Mouse (Mus musculus): Measurements from ENCODE around the gene Gsdma. TPM values are rescaled to one million over a fixed set of nuclear protein-coding genes. Genes with fewer than 3 reads are reported as not detected.
"Not testable (repeated sequence)": the region's sequence is repeated elsewhere in the genome, so short reads cannot be mapped to it uniquely, and the experiment has no call there.

Gsdma gene
- polyA plus RNA-seq (2021) = 0.06 TPM

GRCm38 (mm10) chr11:98664091-98664490 is at the start of gene Gsdma:
Gene Gsdma (plus strand): TSS chr11:98664351.
- ATAC-seq (no peak), DNase-seq (ENCODE audit: low read depth, low spot score) (no peak)
- peaks cover 13% of the 10 kb centered on the region for H3K27me3 ChIP-seq
- ChIA-PET CTCF (interaction anchor here (1.4 kb wide), 1 partner anchor 9 kb away, joined by 3 read pairs; no protein-coding TSS in a partner anchor), POLR2A (no interaction called here)
- in situ Hi-C loops (cut with MboI; ENCODE audit: low pct_unique_long_range_greater_than_20kb) = loop anchor here (5.0 kb wide), 1 partner anchor 57 kb away; no protein-coding TSS in a partner anchor
- no peak for TF ChIP-seq CTCF (IDR thresholded peaks at IDR 0.05)

- DNase-seq (ENCODE audit: low read depth, low spot score) (no peak), ATAC-seq (no peak)
- H3K27me3 ChIP-seq = no peaks in the 10 kb centered on the region
- CTCF ChIA-PET = no interaction called here
- in situ Hi-C loops (cut with MboI; ENCODE audit: low pct_unique_long_range_greater_than_20kb) = no loop called here
- TF ChIP-seq CTCF (IDR thresholded peaks at IDR 0.05) = no peak
- POLR2A ChIA-PET = no interaction called here
These were observed 43.4 kb upstream of the Gsdma start for GRCm38 (mm10) chr11:98620791-98621190.

GRCm38 (mm10) chr11:98623981-98624380 is 40.2 kb upstream of the Gsdma start:
- ATAC-seq, CTCF ChIA-PET: not testable (repeated sequence)

GRCm38 (mm10) chr11:98624381-98624780 is 39.8 kb upstream of the Gsdma start:
- DNase-seq (ENCODE audit: low read depth, low spot score); POLR2A ChIA-PET; in situ Hi-C loops (cut with MboI; ENCODE audit: low pct_unique_long_range_greater_than_20kb); ATAC-seq; CTCF ChIA-PET; H3K27me3 ChIP-seq: not testable (repeated sequence)

More at GRCm38 (mm10) chr11:98623981-98624380, 40.2 kb upstream of the Gsdma start:
- POLR2A ChIA-PET; in situ Hi-C loops (cut with MboI; ENCODE audit: low pct_unique_long_range_greater_than_20kb); H3K27me3 ChIP-seq; DNase-seq (ENCODE audit: low read depth, low spot score): not testable (repeated sequence)

- DNase-seq (ENCODE audit: low read depth, low spot score) (no peak), ATAC-seq (no peak)
- H3K27me3 ChIP-seq = no peaks in the 10 kb centered on the region
- ChIA-PET POLR2A (no interaction called here), CTCF (interaction anchor here (1.6 kb wide), 1 partner anchor 9 kb away, joined by 4 read pairs; no protein-coding TSS in a partner anchor)
- in situ Hi-C loops (cut with MboI; ENCODE audit: low pct_unique_long_range_greater_than_20kb) = no loop called here
- TF ChIP-seq CTCF (IDR thresholded peaks at IDR 0.05) = no peak
These were observed 38.3 kb upstream of the Gsdma start, which contains the start of the genes Gm12355 and Gsdma3 for GRCm38 (mm10) chr11:98625611-98626410. Gene Gm12355 (minus strand): TSS chr11:98625661. Gene Gsdma3 (plus strand): TSS chr11:98626360.

GRCm38 (mm10) chr11:98628706-98629105 is 35.4 kb upstream of the Gsdma start:
- ChIA-PET CTCF (no interaction called here), POLR2A (no interaction called here)
- no peak for TF ChIP-seq CTCF (IDR thresholded peaks at IDR 0.05)
- ATAC-seq (no peak), DNase-seq (ENCODE audit: low read depth, low spot score) (no peak)
- peaks cover 4% of the 10 kb centered on the region for H3K27me3 ChIP-seq
- in situ Hi-C loops (cut with MboI; ENCODE audit: low pct_unique_long_range_greater_than_20kb) = no loop called here

- ChIA-PET POLR2A (no interaction called here), CTCF (no interaction called here)
- no peak for ATAC-seq
- in situ Hi-C loops (cut with MboI; ENCODE audit: low pct_unique_long_range_greater_than_20kb) = no loop called here
- DNase-seq (ENCODE audit: low read depth, low spot score) = no peak
- H3K27me3 ChIP-seq = peaks cover 8% of the 10 kb centered on the region
- TF ChIP-seq CTCF (IDR thresholded peaks at IDR 0.05) = no peak
These were observed 33.5 kb upstream of the Gsdma start for GRCm38 (mm10) chr11:98630646-98631045.

- DNase-seq (ENCODE audit: low read depth, low spot score); ATAC-seq; H3K27me3 ChIP-seq; POLR2A ChIA-PET: not testable (repeated sequence)
- in situ Hi-C loops (cut with MboI; ENCODE audit: low pct_unique_long_range_greater_than_20kb) = loop anchor here (5.0 kb wide), 1 partner anchor 33 kb away; no protein-coding TSS in a partner anchor
- CTCF ChIA-PET = interaction anchor here (1.3 kb wide), 1 partner anchor 9 kb away, joined by 4 read pairs; the partner anchor contains the start of gene Gsdma3
- peak; percentile 80 for TF ChIP-seq CTCF (IDR thresholded peaks at IDR 0.05)
These were observed 28.7 kb upstream of the Gsdma start for GRCm38 (mm10) chr11:98635312-98635970.

GRCm38 (mm10) chr11:98637501-98637900 is 26.6 kb upstream of the Gsdma start:
- no peak for DNase-seq (ENCODE audit: low read depth, low spot score)
- H3K27me3 ChIP-seq = peaks cover 13% of the 10 kb centered on the region
- TF ChIP-seq CTCF (IDR thresholded peaks at IDR 0.05) = no peak
- no peak for ATAC-seq
- CTCF ChIA-PET = no interaction called here
- in situ Hi-C loops (cut with MboI; ENCODE audit: low pct_unique_long_range_greater_than_20kb) = loop anchor here (5.0 kb wide), 1 partner anchor 35 kb away; no protein-coding TSS in a partner anchor
- POLR2A ChIA-PET = no interaction called here

- no peak for DNase-seq (ENCODE audit: low read depth, low spot score)
- ATAC-seq = no peak
- H3K27me3 ChIP-seq = peaks cover 19% of the 10 kb centered on the region
- ChIA-PET POLR2A (no interaction called here), CTCF (no interaction called here)
- in situ Hi-C loops (cut with MboI; ENCODE audit: low pct_unique_long_range_greater_than_20kb) = no loop called here
- no peak for TF ChIP-seq CTCF (IDR thresholded peaks at IDR 0.05)
These were observed 24.1 kb upstream of the Gsdma start for GRCm38 (mm10) chr11:98640091-98640490.

- TF ChIP-seq CTCF (IDR thresholded peaks at IDR 0.05) = no peak
- ATAC-seq (no peak), DNase-seq (ENCODE audit: low read depth, low spot score) (no peak)
- peaks cover 36% of the 10 kb centered on the region for H3K27me3 ChIP-seq
- ChIA-PET CTCF (no interaction called here), POLR2A (no interaction called here)
- in situ Hi-C loops (cut with MboI; ENCODE audit: low pct_unique_long_range_greater_than_20kb) = no loop called here
These were observed 19.4 kb upstream of the Gsdma start for GRCm38 (mm10) chr11:98644757-98645156.

Data from Patski (cell line).